Mouse (Mus musculus): ENCODE results near the gene Aqp7. TPM values are rescaled to one million over a fixed set of nuclear protein-coding genes. Genes with fewer than 3 reads are reported as not detected.
A peak's percentile ranks its signal among the peaks of the same experiment; 100 is the strongest.

The Aqp7 gene
- polyA plus RNA-seq, 1 experiment from 2014 or later: 0.16 TPM

DNA sequence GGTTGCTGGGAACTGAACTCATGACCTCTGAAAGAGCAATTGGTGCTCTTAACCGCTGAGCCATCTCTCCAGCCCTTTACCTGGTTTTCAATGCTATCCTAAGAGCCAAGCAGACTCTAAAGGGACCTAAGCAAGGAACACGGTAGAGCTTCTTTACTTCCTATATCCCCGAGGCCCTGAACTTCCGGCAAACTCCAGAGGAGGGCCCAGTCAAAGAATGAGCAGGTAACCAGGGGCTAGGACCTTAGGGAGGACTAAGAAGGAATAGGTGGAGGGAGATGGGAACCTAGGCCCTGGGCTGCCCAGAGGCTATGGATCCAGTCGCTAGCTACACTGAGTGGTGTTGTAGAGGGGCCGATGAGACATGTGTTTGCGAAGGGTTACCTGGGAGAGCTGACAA, 3.8 kb upstream of the Aqp7 start:
- Histone ChIP-seq H3K4me3 (replicated peaks; ENCODE audit: low read depth, low read length) (no peak overlapping the region), H3K9ac (replicated peaks; ENCODE audit: low read length) (no peak overlapping the region), H3K36me3 (ENCODE audit: control insufficient read depth, insufficient read depth, low read length) (no peaks in the 10 kb centered on the region), H3K27ac (replicated peaks; ENCODE audit: low read depth, low read length) (no peak overlapping the region), H3K27me3 (ENCODE audit: control insufficient read depth, insufficient read depth, low read length) (no peaks in the 10 kb centered on the region), H3K4me1 (ENCODE audit: control insufficient read depth, insufficient read depth, low read length) (no peaks in the 10 kb centered on the region), H3K4me2 (ENCODE audit: low read length) (no peak overlapping the region), H3K9me3 (ENCODE audit: control insufficient read depth, low read length) (no peaks in the 10 kb centered on the region)
- DNase-seq (no peak), ATAC-seq (ENCODE audit: low FRiP score, low TSS enrichment) (no peak)
- WGBS: 83% methylated on average over 7 of the region's 7 CpGs

DNA sequence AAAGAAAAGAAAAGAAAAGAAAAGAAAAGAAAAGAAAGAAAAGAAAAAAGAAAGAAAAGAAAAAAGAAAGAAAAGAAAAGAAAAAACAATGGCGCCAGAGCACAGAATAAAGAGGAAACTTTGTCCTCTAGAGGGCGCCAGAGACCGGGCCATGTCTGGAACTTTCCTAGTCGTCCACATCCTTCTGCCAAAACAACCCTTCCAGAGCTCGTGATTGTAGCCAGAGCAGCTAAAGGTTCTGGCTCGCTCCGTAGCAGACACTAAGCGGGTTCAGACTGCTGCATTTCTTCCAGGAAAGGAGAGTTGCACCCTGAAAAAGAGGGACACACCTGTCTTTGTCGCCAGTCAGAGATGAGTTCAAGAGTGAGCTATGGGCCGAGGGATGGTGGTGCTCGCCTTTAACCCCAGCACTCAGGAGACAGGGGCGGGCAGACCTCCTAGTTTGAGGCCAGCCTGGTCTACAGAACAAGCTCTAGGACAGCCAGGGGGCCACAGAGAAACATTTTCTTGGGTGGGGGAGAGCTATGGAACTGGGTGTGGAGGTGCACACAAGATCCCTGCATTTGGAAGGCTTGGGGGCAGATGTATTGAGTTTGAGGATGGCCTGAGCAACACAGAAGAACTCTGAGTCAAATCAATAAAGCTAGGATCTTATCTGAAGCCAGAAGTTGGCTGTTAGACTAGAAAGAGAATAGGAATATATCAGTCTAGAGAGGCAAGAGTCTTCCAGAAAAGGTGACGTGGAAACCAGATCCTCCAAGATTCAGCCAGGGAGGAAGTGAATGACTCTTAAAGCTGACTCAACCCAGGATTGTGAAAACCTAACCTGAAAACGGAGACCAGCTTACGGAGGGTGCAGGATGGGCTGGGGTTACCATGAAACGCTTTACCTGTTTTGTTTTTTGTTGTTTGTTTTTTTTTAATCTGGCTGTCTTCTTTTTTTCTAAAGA, 3.1 kb upstream of the Aqp7 start:
- no peak overlapping the region for H3K4me3 ChIP-seq (replicated peaks; ENCODE audit: low read depth, low read length)
- ATAC-seq (ENCODE audit: low FRiP score, low TSS enrichment): peak; percentile 62; the same call in 1 of the 2 replicates
- H3K36me3 ChIP-seq (ENCODE audit: control insufficient read depth, insufficient read depth, low read length): no peaks in the 10 kb centered on the region

DNA sequence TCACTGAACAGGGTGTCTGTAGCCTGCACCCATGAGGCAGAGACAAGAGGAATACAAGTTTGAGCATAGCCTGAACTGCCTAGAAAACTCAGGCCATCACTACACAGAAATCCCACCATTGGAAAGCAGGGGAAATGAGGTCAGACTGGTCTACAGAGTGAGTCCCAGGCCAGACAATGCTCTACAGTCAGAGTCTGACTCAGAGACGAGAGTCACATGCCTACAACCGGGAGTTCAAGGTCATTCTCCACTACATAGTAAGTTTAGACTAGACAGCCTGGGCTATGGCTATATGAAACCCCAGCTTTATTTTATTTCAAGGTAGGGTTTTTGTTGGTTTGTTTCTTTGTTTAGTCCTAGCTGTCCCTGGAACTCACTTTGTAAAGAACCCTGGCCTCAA, 987 bp upstream of the Aqp7 start:
- WGBS: 82% methylated on average over 2 of the region's 2 CpGs
- Histone ChIP-seq H3K9ac (replicated peaks; ENCODE audit: low read length) (no peak overlapping the region), H3K36me3 (ENCODE audit: control insufficient read depth, insufficient read depth, low read length) (no peaks in the 10 kb centered on the region), H3K4me2 (ENCODE audit: low read length) (no peak overlapping the region), H3K27ac (replicated peaks; ENCODE audit: low read depth, low read length) (no peak overlapping the region), H3K27me3 (ENCODE audit: control insufficient read depth, insufficient read depth, low read length) (no peaks in the 10 kb centered on the region), H3K9me3 (ENCODE audit: control insufficient read depth, low read length) (no peaks in the 10 kb centered on the region), H3K4me3 (replicated peaks; ENCODE audit: low read depth, low read length) (no peak overlapping the region), H3K4me1 (ENCODE audit: control insufficient read depth, insufficient read depth, low read length) (no peaks in the 10 kb centered on the region)
- no peak for DNase-seq
- no peak for ATAC-seq (ENCODE audit: low FRiP score, low TSS enrichment)

More for the DNA sequence above, 3.1 kb upstream of the Aqp7 start:
- Histone ChIP-seq H3K9me3 (ENCODE audit: control insufficient read depth, low read length) (no peaks in the 10 kb centered on the region), H3K27ac (replicated peaks; ENCODE audit: low read depth, low read length) (no peak overlapping the region), H3K4me1 (ENCODE audit: control insufficient read depth, insufficient read depth, low read length) (no peaks in the 10 kb centered on the region), H3K27me3 (ENCODE audit: control insufficient read depth, insufficient read depth, low read length) (no peaks in the 10 kb centered on the region), H3K4me2 (ENCODE audit: low read length) (peak overlapping the region; percentile 36), H3K9ac (replicated peaks; ENCODE audit: low read length) (no peak overlapping the region)
- DNase-seq: peak; percentile 96
- 35% methylated on average over 16 of the region's 16 CpGs for WGBS

DNA sequence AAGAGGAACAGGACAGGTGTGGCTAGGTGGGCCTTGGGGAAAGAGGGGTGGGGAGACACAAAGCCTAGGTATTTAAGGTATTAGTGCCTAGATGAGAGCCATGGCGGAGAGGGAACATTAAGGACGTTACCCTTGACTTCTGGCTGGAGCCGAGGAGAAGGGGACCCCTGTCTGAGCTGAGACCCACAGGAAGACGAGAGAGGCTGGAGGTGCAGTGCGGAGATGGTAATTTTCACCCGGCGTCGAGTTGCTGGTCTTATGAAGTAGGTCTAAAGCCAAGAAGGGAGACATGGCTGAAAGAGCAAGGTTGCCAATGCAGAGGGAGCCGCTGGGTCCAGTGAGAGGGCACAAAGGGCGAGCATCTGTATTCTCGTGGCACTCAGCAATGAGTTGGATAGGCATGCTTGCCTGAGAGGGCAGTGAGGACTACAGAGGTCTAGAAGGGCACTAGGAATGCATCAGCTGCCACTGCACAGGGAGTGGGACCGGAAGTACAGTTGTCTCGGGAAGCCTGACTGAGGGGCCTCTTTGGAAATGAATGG, 1.6 kb downstream of the Aqp7 start:
- ATAC-seq (ENCODE audit: low FRiP score, low TSS enrichment) (no peak), DNase-seq (no peak)
- no peak overlapping the region for H3K4me2 ChIP-seq (ENCODE audit: low read length)
- H3K36me3 ChIP-seq (ENCODE audit: control insufficient read depth, insufficient read depth, low read length): no peaks in the 10 kb centered on the region
- no peak overlapping the region for H3K27ac ChIP-seq (replicated peaks; ENCODE audit: low read depth, low read length)
- no peaks in the 10 kb centered on the region for H3K4me1 ChIP-seq (ENCODE audit: control insufficient read depth, insufficient read depth, low read length)
- H3K27me3 ChIP-seq (ENCODE audit: control insufficient read depth, insufficient read depth, low read length): no peaks in the 10 kb centered on the region
- H3K9me3 ChIP-seq (ENCODE audit: control insufficient read depth, low read length): no peaks in the 10 kb centered on the region
- 82% methylated on average over 13 of the region's 13 CpGs for WGBS
- H3K9ac ChIP-seq (replicated peaks; ENCODE audit: low read length): no peak overlapping the region
- H3K4me3 ChIP-seq (replicated peaks; ENCODE audit: low read depth, low read length): no peak overlapping the region

DNA sequence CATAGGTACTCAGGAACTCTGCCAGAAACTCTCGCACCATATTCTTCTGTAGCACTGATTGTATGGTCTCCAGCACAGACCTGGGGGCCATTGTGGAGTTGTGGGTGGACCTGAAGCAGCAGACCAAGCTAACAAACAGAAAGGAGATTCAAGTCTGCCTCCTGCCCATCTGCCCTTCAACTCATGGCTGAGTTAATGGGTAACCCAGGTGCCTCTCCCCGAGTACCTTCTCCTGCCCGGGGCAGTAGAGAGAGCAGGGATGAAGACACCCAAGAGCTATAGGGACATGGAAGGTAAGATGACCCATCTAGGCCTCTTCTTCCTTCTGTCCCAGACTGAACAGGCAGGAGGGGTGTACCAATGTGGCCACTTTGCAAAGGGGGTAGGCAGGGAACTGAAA, 2.7 kb downstream of the Aqp7 start:
- Histone ChIP-seq H3K9me3 (ENCODE audit: control insufficient read depth, low read length) (no peaks in the 10 kb centered on the region), H3K4me1 (ENCODE audit: control insufficient read depth, insufficient read depth, low read length) (no peaks in the 10 kb centered on the region), H3K27me3 (ENCODE audit: control insufficient read depth, insufficient read depth, low read length) (no peaks in the 10 kb centered on the region), H3K4me3 (replicated peaks; ENCODE audit: low read depth, low read length) (no peak overlapping the region), H3K36me3 (ENCODE audit: control insufficient read depth, insufficient read depth, low read length) (no peaks in the 10 kb centered on the region), H3K27ac (replicated peaks; ENCODE audit: low read depth, low read length) (no peak overlapping the region), H3K9ac (replicated peaks; ENCODE audit: low read length) (no peak overlapping the region), H3K4me2 (ENCODE audit: low read length) (no peak overlapping the region)
- DNase-seq (no peak), ATAC-seq (ENCODE audit: low FRiP score, low TSS enrichment) (no peak)
- WGBS: 97% methylated on average over 3 of the region's 3 CpGs

DNA sequence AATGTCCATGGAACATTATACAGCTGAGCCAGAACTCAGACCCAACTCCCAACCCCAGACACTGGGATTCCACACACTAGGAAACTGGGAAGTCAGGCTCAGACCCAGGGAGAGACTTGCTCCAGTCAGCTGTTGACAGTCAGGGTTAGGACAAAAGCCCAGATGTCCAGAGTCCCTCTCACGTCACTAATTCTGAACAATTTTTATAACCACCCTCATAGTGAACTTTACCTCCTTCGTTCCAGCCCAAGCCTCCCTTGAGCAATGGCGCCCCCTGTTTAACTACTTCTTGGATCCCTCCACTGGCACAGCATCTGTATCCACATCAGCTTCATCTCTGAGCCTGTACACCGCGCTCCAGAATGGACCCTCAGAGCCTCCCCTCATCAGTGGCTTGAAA, 4.0 kb downstream of the Aqp7 start:
- H3K27ac ChIP-seq (replicated peaks; ENCODE audit: low read depth, low read length): no peak overlapping the region
- ATAC-seq (ENCODE audit: low FRiP score, low TSS enrichment) (no peak), DNase-seq (no peak)
- no peaks in the 10 kb centered on the region for H3K36me3 ChIP-seq (ENCODE audit: control insufficient read depth, insufficient read depth, low read length)
- no peaks in the 10 kb centered on the region for H3K4me1 ChIP-seq (ENCODE audit: control insufficient read depth, insufficient read depth, low read length)
- no peaks in the 10 kb centered on the region for H3K9me3 ChIP-seq (ENCODE audit: control insufficient read depth, low read length)
- no peaks in the 10 kb centered on the region for H3K27me3 ChIP-seq (ENCODE audit: control insufficient read depth, insufficient read depth, low read length)
- no peak overlapping the region for H3K4me2 ChIP-seq (ENCODE audit: low read length)
- 79% methylated on average over 5 of the region's 5 CpGs for WGBS
- H3K4me3 ChIP-seq (replicated peaks; ENCODE audit: low read depth, low read length): no peak overlapping the region
- no peak overlapping the region for H3K9ac ChIP-seq (replicated peaks; ENCODE audit: low read length)

DNA sequence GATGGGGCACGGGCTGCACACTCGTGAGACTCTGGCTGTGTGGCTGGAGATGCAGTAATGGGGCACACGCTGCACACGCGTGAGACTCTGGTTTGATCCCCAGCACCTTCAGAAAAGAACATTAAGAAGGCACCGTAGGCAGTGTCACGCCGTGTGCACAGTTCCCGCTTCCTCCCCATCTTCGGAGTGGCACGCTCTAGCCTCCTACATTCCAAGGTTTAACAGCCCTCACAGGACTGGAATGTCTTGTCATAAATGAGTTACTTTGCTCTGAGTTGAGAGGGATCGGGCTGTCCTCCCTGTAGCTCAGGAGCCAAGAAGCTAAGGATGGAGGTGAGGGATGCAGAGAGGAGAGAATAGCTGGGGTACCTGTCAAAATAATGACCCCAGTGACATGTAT, 5.1 kb downstream of the Aqp7 start:
- Histone ChIP-seq H3K9me3 (ENCODE audit: control insufficient read depth, low read length) (no peaks in the 10 kb centered on the region), H3K27ac (replicated peaks; ENCODE audit: low read depth, low read length) (no peak overlapping the region), H3K4me1 (ENCODE audit: control insufficient read depth, insufficient read depth, low read length) (no peaks in the 10 kb centered on the region), H3K4me3 (replicated peaks; ENCODE audit: low read depth, low read length) (no peak overlapping the region), H3K9ac (replicated peaks; ENCODE audit: low read length) (no peak overlapping the region), H3K4me2 (ENCODE audit: low read length) (no peak overlapping the region), H3K27me3 (ENCODE audit: control insufficient read depth, insufficient read depth, low read length) (no peaks in the 10 kb centered on the region), H3K36me3 (ENCODE audit: control insufficient read depth, insufficient read depth, low read length) (no peaks in the 10 kb centered on the region)
- DNase-seq: no peak
- ATAC-seq (ENCODE audit: low FRiP score, low TSS enrichment): no peak
- WGBS: 84% methylated on average over 12 of the region's 12 CpGs

DNA sequence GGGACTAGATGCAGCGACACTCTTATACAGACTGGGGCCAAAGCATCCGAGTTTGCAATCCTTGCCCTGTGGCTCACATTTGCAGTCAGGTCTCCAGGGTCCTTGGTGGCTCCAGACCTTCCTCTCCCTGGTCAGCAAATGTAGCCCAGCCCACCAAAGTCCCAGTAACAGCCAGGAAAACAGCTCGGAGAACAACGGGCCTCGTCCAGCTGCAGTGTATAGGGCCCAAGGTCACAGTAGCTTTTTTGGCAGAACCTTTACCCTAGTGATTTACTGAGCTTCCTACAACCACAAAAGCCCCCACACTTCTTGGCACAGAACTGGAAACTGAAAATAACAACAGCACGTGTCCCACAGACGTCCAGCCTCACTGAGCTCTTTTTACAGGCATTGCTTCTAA, 7.0 kb downstream of the Aqp7 start:
- H3K27ac ChIP-seq (replicated peaks; ENCODE audit: low read depth, low read length): no peak overlapping the region
- H3K27me3 ChIP-seq (ENCODE audit: control insufficient read depth, insufficient read depth, low read length): no peaks in the 10 kb centered on the region
- H3K4me1 ChIP-seq (ENCODE audit: control insufficient read depth, insufficient read depth, low read length): no peaks in the 10 kb centered on the region
- no peaks in the 10 kb centered on the region for H3K36me3 ChIP-seq (ENCODE audit: control insufficient read depth, insufficient read depth, low read length)
- 81% methylated on average over 7 of the region's 7 CpGs for WGBS
- ATAC-seq (ENCODE audit: low FRiP score, low TSS enrichment) (no peak), DNase-seq (no peak)
- H3K9ac ChIP-seq (replicated peaks; ENCODE audit: low read length): no peak overlapping the region
- no peaks in the 10 kb centered on the region for H3K9me3 ChIP-seq (ENCODE audit: control insufficient read depth, low read length)
- no peak overlapping the region for H3K4me3 ChIP-seq (replicated peaks; ENCODE audit: low read depth, low read length)
- no peak overlapping the region for H3K4me2 ChIP-seq (ENCODE audit: low read length)

DNA sequence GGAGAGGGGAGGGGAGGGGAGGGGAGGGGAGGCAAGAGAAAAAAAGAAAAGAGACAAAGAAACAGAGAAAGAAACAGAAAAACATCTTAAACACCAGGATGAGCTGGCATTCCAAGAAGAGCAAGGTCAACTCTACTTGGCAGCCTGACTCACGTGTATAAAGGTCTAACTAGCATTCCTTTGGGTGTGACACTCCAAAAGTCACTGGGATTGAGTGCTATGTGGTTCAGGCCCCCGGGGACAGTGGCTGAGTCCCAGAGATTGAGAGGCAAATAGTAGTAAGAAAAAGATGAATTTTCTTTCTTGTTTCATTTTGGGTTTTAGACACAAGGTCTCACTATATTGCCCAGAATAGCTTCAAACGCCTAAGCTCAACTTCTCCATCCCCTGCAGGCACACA, 10.0 kb downstream of the Aqp7 start:
- no peak overlapping the region for H3K4me2 ChIP-seq (ENCODE audit: low read length)
- H3K4me1 ChIP-seq (ENCODE audit: control insufficient read depth, insufficient read depth, low read length): no peaks in the 10 kb centered on the region
- no peaks in the 10 kb centered on the region for H3K36me3 ChIP-seq (ENCODE audit: control insufficient read depth, insufficient read depth, low read length)
- H3K27ac ChIP-seq (replicated peaks; ENCODE audit: low read depth, low read length): no peak overlapping the region
- H3K9ac ChIP-seq (replicated peaks; ENCODE audit: low read length): no peak overlapping the region
- WGBS: 63% methylated on average over 3 of the region's 3 CpGs
- no peak overlapping the region for H3K4me3 ChIP-seq (replicated peaks; ENCODE audit: low read depth, low read length)
- H3K27me3 ChIP-seq (ENCODE audit: control insufficient read depth, insufficient read depth, low read length): no peaks in the 10 kb centered on the region
- DNase-seq (no peak), ATAC-seq (ENCODE audit: low FRiP score, low TSS enrichment) (no peak)
- no peaks in the 10 kb centered on the region for H3K9me3 ChIP-seq (ENCODE audit: control insufficient read depth, low read length)

Data from midbrain, embryonic 14.5 days (tissue).